Mouse (Mus musculus) retina, postnatal 1 day (tissue): ENCODE results near the gene Unc13b.
A peak's percentile ranks its signal among the peaks of the same experiment; 100 is the strongest.

Source experiments
- DNase-seq: peaks from one replicate; pipeline ENCODE4 v3.0.0-alpha.2; 2012

Unc13b gene

DNA sequence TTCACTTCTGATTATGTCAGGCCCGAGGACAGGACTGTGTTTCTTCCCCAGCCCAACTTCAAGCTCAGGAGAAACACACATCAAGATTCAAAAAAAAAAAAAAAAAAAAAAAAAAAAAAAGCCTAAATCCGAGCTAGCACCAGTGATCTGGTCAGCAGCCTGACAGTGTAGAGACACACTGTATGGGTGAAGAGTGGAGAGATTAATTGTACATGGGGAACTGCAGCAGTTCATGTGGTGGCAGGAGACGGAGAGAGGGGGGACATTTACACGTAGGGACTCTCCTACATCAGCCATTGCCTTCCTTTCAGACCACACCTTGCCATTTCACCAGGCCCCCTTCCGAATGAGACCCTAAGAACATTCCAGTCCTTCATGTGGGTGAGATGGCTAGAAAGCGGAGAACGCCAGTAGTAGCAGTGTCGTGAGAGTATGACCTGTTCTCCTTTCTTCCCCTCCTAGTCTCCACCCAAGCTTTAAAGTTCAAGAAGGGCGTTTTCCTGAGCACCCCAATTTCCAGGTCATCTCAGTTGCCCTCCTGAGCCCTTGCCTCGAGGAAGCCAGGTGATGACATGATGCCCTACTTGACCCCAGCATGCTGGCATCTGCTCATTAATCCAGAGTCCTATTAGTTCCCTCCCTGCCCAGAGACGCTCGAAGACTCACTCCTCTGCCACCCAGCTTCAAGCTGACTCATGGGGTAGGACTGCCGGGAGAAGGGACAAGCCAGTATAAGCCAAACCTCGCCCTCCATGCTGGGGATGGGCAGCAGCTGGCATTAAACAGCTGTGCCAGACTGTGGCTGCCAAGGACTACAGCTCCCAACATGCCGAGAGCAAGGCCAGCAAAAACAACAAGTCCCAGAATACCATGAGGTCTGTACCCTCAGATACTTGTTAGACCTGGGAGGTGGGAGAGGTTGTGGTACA lies 19.9 kb upstream of the Unc13b start:
- peak; percentile 65 for DNase-seq

DNA sequence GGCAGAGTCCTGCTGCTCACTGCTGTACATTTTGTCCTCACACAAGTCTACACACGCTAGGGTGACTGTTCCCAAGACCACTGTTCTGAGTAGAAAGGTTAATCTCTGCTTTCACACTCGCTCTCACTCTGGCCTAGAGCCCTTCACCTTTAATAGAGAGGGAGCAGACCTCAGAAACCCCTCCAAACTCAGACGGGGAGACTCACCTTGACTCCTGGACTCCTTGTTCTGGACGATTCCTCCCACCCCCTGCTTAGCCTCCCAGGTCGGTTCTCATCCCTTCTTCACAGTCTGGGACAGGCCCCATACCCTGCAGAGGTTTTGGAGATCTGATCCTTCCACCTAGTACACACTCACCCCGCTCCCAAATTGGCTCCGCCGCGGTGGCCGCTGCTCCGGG lies 19.1 kb upstream of the Unc13b start:
- no peak for DNase-seq

DNA sequence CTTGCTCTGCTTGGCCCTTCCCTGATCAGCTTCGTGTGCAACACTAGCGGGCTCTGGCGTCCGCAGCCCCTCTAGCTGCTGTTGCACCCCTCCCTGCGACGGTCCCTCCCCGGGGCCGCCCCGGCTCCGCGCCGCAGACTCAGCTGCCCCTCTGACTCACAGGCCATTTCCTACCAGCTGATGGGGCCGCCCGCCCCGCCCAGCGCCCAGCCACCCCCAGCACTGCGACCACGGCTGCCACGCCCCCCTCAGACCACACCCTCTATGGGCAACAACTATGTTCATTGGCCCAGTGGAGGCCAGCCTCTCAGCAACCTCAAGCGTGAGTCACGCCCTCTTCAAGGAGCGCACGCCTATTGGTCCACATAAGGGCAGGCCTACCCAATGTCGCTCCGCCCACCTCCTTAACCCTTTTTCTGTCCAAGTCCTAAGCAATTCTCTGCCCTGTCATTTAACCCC lies 18.6 kb upstream of the Unc13b start:
- peak; percentile 99 for DNase-seq

DNA sequence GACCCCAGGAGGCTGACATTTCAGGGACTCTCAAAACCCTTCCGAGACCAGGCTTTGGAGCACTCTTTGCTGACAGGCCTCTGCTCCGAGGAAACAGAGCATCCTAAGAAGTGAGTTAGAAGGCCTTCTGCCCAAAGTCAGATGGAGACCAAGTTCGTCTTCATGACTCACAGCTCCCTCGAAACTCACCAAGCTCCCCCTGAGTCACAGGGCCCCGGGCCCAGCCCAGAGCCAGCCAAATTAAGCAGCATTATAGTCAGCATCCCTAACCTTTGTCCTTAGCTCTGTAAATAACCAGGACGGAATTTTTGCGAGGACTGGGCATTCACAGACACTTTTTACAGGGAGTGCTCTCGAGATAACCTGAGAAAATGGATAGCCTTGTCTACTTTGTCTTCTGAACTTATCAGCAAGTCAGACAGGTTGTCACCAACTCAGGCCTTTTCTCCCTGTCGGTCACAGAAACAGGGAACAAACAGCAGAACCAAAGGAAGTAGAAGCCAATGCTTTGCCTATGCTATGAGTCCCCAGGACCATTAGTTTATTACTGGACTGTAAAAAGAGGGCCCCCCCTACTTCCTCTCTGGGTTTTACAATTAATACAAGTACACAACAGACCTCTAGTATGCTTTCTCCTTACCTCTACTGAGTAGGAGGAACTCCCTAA lies 17.7 kb upstream of the Unc13b start:
- DNase-seq = no peak

DNA sequence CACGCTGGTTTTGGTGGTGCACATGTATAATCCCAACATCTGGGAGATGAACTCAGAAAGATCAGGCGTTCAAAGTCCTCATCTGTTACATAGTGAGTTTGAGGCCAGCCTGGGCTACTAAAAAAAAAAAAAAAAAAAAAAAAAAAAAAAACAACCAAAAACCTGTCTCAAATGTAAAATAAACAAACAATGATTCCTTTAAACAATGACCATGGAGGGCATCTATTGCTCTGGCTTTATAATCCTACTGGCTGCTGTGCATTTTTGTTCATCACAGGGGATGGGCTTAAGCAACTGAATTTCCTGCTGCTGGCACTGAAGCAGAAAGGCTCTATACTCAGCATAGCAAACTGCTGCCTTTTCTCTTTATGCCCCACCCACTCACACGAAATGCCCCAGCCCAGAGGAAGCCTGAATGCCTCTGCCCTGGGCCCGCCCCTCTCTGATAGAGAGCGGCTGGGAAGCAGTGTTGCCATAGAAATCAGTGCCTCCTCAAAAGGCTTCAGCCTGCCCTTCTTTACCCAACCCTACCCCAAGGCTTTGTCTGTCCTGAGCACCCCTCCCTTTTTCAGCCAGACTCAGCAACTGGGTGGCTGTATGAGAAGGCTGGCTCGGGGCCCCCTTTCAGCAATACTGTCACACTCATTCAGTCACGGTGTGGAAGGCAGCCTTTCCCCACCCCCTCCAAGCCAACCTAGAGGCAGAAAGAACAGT lies 15.0 kb upstream of the Unc13b start:
- DNase-seq = peak; percentile 94

DNA sequence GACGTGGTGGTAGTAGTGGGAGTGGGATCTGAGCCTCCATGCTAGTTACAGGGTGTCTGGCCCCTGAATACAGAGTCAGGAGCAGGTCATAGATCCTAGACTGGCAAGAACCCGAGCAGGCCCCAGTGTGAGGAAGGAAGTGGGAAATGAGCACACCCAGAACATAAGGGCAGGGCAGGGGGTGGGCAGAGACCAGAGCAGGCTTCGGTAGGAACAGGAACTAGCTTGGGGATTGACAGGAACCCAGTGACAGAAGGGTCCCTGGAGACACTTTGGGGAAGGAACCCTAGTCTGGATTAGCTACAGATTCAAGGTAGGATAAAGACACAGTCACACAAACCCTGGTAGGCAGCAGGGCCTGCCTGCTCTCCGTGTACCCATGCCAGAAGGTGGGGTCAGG lies 14.1 kb upstream of the Unc13b start:
- peak; percentile 32 for DNase-seq

DNA sequence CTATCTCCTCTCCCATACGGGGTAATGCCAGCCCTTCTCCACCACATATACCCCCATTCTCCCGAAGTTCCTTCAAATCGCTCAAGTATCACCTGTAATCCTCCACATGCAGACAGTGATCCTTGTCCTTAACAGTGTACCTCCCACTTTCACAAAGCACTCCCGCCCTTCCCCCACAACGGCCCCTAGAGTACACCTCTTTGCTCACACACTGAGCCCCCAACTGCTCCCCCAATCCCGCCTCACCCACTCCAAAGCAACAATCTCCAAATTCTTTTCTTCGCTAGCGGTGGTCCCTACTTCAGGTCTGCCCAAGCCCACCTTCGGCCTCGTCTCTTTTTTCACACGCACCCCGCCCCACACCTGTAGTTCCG lies 13.5 kb upstream of the Unc13b start:
- no peak for DNase-seq

DNA sequence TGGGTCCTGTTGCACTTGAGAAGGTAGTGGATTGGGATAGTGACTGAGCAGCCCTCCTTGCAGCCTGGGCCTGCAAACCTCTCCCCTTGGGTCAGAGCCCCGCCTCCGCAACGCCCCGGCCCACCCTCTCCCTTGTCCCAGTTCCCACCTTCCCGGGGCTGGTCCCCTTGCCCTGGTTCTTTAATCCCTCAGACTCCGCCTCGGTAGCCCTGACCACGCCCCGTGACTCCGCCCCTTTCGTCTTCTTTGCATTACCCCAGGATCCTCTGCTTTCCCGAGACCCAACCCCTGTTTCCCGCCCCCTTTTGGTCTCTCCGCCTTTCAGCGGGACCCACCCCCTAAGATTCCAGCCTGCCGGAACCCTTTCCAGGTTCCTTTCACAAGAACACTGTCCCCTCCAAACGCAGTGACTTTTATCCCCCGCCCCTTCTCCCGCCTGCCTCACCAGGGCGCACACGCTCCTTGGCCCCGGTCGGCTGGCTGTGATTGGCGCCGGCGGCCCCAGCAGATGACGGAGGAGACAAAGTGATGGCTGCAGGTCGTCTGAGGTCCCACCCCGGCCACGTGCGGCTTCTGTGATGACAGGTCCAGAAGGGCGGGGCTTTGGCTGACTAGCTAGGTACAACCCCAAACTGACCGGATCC lies 13.0 kb upstream of the Unc13b start, which contains the start of gene Fam214b:
Gene Fam214b (minus strand): TSS at position 562 of the 644 bp plus-strand sequence.
- DNase-seq = peak; percentile 99

DNA sequence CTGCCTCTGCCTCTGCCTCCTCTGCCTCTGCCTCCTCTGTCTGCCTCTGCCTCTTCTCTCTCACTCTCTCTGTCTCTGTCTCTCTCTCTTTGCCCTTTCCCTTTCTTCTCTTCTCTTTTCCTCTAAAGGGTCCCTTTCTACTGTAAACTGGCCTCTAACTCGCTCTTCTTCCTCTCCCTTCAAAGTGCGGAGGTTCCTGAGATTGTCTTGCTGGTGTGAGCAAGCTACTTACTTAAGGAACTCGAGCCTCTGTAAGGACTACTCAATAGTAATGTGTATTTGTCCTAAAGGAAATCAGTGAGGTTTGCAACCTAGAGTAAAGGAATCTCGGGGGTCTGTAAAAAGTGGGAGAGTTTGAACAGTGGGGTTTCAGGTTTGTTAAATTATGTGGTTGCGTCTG lies 12.1 kb upstream of the Unc13b start:
- DNase-seq = no peak

DNA sequence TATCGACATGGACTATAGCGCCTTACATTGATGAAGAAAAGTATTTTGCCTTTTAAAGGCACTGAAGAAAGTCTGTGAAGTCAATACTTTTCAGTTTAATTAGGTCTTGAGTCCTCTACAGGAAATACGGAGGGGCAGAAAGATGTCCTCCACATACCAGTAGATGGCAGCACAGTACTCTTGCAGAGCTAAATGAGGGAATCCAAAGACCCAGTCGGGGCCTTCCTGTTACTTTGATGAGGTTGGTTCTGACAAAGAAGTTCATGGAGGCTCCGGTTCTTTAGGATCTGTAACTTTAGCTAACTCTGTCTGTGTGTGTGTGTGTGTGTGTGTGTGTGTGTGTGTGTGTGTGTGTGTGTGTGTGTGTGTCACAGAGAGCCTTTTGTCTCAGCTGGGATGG lies 11.5 kb upstream of the Unc13b start:
- peak; percentile 92 for DNase-seq

DNA sequence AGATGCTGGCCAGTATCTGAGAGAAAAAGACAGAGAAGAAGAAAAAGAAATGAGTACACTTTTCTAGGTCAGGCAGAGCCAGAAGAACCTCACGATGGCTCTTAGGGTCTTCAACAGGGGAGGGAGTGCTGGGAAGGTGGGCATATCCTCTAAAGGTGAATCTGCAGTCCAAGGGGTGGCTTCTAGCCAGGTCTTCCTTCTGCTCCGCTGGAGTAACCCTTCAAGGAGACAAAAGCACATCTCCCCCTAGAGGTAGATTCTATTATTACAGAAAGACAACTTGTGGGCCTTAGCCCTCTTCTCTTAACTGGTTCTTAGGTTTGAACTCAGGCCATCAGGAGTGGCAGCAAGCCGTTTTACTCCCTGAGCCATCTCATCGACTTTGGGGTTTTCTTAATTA lies 6.1 kb upstream of the Unc13b start:
- DNase-seq = peak; percentile 86

DNA sequence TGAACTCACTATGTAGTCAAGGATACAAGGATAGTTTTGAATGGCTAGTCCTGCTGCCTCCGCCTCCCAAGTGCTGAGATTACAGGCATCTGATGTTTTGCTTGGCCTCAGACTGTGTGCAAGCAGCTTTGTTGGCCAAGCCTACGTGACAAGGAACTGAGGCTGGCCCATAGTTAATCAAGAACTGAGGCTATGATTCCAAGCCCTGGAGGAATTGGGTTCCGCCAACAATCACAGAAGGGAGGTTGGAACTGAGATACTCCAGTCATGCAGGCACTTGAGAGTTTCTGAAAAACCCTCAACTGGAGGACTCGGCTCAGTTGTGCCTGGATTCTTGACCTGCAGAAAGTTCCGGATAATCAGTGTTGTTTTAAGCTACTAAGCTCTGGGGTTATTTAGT lies 1.1 kb upstream of the Unc13b start:
- no peak for DNase-seq

DNA sequence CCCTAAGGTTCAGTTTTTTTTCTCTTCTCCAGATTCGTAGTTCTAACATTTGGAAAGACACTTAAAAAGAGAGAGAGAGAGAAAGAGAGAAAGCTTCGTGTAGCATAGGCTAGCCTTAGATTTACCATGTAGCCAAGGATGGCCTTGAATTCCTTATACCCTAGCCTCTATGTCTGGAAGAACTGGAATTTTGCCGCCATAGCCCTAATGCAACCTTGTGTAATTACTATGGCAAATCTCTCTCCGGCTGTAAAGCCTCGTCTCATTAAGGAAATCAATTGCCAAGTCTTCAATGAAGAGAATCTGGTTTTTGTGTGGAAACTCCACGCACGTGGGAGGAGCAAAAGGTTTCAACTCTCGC lies 381 bp upstream of the Unc13b start:
- DNase-seq = no peak

DNA sequence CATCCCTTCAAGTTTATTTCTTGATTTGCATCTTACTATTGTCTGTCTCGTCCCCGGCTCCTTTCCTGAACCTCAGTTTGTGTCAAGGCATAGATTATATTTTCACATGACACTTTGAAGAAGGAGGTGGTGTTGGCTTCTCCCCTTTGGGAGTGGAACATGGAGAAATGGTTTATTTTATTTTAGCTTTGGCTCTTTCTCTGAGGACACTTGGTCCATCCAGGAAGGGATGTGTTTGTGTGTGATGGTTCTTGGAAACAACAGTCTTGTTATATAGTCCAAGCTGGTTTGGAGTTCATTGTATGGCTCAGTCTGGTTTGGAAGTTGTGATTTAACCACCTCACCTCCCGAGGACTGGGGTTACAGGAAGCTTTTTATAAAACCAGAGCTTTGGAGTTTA lies 944 bp downstream of the Unc13b start:
- DNase-seq = no peak

DNA sequence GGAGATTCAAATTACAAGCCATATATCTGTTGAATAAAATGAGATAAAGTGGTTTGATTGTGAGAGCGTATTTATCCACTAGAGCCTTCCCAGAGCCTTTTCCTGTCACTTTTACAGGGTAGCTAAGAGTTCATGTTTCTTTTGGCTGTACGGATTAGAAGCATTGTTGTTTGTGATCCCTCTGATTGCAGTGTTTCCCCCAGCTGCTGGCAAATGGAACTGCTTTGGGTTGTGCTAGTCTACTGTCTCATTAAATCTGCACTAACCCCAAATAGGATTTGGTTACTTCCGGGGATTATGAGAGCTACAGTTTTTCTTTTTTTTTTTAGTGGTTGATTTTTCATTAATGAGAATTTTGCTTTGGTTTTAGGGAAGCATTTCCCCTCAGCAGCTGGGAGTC lies 1.5 kb downstream of the Unc13b start:
- DNase-seq = peak; percentile 59

DNA sequence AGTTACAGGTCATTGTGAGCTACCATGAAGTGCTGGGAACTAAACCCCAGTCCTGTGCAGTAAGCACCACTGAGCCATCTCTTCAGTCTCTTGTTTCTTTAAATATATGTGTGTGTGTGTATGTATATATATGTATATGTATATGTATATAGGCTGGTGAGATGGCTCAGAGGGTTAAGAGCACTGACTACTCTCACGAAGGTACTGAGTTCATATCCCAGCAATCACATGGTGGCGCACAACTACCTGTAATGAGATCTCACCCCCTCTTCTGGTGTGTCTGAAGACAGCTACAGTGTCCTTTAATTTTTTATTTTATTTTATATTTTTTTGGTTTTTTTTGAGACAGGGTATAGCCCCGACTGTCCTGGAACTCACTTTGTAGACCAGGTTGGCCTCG lies 6.7 kb downstream of the Unc13b start:
- no peak for DNase-seq

DNA sequence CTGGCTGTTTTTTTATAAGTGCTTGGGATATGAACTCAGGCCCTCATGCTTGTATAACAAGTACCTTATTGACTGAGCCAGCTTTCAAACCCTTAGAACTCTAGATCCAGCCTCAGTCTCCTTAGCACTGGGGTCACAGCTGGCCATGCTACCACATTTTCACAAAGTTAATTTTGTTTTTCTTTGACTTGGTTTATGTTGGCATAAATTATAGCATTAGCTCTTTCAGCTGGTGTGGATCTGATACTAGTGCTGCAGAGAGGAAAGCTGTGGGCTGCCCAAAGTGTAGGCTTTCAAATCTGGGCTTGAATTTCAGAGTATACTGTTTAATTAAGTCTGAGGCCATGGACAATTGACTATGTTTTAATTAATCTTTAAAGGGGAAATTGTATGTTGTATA lies 16.2 kb downstream of the Unc13b start:
- no peak for DNase-seq

DNA sequence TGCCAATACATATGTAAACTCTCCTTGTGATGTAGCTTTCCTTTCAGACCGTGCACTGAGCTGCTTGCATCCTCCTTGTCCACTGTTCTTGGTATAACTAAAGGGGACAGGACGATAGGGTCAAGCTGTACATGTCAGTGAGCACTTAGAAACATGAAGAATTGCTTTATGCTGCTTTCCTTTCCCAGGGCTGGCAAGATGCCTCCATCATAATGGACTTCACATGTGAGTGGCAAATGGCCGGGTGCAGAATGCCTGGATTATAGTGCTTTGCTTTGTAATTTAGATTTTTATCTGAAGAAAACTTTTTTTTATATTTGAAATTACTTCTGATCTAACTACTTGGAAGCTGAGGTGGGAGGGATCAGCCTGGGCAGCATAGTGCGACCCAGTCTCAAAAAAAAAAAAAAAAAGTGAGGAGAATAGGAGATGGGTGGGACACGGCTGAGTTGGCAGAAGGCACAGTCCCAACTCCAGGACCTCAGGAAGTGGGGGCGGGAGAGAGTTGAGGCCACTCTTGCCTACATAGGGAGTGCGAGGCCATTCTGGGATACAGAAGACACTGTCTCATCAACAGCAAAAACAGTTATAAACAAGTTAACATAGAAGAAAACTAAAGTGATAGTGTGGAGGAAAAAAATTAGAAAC lies 19.4 kb downstream of the Unc13b start:
- DNase-seq = no peak

DNA sequence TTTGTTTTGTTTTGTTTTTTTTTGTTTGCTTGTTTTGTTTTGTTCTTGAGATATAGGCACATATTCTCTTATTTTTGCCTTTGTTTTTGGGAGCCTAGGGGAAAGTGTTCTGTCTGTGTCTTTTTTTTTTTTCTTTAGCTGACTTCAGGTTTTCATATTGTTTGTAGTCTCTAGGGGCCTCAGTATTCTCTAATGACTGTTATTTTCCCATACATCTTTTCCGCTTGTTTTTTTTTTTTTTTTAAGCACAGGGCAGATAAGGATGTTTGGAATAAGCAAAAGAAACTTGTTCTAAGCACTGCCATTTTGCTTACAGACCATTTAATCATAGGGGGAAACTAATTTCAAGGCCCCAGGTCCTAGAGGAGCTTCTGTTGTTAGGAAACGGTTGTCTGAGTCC lies 23.7 kb downstream of the Unc13b start:
- no peak for DNase-seq

DNA sequence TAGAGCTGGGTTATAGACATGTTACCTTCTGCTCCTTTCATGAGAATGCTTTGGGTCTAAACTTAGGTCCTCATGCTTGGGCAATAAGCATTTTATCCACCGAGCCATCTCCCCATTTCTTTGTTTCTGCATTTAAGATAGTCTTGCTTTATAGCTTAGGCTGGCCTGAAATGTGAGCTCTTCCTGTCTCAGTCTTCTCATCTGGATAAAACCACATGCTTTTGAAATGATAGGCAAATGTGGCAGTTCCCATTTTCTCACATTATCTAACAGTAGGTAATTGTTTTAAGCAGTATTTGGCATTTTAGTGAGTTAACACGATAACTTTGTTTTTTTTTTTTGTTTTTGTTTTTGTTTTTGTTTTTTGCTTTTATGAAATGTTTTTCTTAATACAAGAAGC lies 31.2 kb downstream of the Unc13b start:
- DNase-seq = no peak

DNA sequence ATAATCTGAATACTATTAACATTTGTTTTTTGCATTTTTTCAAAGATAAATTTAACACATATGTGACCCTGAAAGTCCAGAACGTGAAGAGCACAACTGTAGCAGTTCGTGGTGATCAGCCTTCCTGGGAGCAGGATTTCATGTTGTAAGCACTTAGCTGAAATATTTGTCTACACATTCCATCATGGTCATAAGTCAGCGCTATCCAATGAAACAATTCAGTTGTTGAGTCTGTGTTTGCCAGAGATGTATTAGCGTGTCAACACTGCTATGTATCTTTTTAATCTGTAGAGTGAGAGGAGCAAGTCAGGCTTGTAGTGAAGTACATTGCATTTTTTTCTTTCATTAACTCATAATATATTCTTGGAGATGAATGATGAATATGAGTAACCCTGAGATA lies 32.4 kb downstream of the Unc13b start:
- DNase-seq = no peak

DNA sequence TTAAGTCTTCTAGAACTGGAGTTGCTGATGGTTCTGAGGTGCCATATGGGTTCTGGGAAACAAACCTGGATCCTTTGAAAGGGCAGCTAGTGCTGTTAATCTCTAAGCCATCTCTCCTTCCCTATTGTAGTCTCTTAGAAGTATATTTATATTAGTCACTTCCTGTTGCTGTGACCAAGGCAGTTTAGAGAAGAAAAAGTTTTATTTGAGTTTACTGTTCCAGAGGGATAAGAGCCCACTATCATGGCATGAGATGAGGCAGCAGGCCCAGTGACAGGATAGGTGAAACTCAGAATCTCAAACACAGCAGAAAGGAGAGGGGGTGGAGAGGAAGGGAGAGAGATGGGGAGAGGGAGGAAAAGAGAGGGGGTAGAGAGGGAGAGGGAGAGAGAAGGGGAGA lies 54.7 kb downstream of the Unc13b start:
- no peak for DNase-seq

DNA sequence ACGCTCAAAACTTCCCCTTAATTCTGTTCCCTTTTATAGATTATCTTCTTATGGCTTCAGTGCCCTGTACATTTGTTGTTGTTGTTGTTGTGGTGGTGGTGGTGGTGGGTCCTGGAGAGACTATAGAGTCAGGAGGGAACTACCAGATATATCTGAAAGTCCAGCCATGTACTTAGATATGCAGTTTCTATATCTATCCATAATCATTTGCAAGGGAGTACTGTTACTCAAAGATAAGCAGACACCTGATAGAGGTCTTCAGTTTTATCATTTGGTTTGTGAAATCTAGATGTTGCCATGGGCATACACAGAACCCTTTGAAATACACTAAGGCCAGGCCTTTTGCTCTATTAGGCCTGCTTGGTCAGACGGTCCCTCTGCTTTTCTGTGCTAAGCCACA lies 55.8 kb downstream of the Unc13b start:
- no peak for DNase-seq
